Mouse (Mus musculus): ENCODE measurements around the gene Mpc1.

DNA sequence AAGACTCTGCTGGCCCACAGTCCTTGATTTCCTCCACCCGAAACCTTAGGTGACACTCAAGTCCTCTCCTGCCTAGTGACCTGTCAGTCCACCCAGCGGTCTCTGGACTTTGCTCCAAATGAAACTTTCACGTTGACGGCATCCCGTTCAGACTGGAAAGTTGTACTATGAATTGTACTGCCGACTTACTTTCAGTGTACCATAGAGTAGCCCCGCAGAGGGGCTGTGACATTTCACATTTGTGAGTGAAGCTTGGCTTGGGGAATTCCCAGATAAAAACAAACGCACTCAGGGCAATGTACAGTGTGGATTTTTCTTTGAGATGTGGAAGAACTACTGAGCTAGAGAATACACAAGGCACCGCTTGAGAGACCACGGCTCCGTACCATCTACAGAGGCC lies 40.5 kb upstream of the Mpc1 start:
- TF ChIP-seq CTCF (IDR thresholded peaks at IDR 0.05; ENCODE audit: control insufficient read depth, insufficient read depth, insufficient replicate concordance, low read depth, low read length): no peak
- TF ChIP-seq POLR2A (IDR thresholded peaks at IDR 0.05; ENCODE audit: control insufficient read depth, low read depth, low read length): no peak

All from testis, adult 2 months (tissue).